Mouse (Mus musculus): ENCODE data around the gene Msto1. TPM values are rescaled to one million over a fixed set of nuclear protein-coding genes. Genes with fewer than 3 reads are reported as not detected.

The Msto1 gene
- total and polyA plus RNA-seq, 3 experiments, result 59.7 to 70.7 (median 70.2) TPM

GRCm38 (mm10) chr3:88929501-88929900 lies 15.7 kb upstream of the Msto1 start (continued):
- TF ChIP-seq ETS1 (conservative IDR thresholded peaks at IDR 0.05; ENCODE audit: low read depth, low read length) (no peak), JUN (IDR thresholded peaks at IDR 0.05; ENCODE audit: insufficient read depth, low read depth, low read length) (no peak), MXI1 (IDR thresholded peaks at IDR 0.05; ENCODE audit: low read depth, low read length) (no peak), UBTF (IDR thresholded peaks at IDR 0.05; ENCODE audit: low read depth, low read length) (no peak), CHD1 (IDR thresholded peaks at IDR 0.05; ENCODE audit: low read depth, low read length) (no peak)

- Histone ChIP-seq H3K79me2 (replicated peaks; ENCODE audit: control insufficient read depth, extremely low read depth, insufficient read depth, poor library complexity, severe bottlenecking) (no peaks in the 10 kb centered on the region), H3K27ac (ENCODE audit: insufficient read depth, low read depth) (no peak overlapping the region), H3K4me2 (ENCODE audit: insufficient read depth, low read depth, poor library complexity, severe bottlenecking) (no peak overlapping the region), H3K36me3 (replicated peaks in 1 of 2; ENCODE audit: control insufficient read depth in 1 of 2, insufficient read depth in 1 of 2, low read length in 1 of 2) (peaks cover 67 to 98% of the 10 kb centered on the region in 2 experiments), H3K4me1 (ENCODE audit: control insufficient read depth in 1 of 2, insufficient read depth in 2 of 2) (no peaks in the 10 kb centered on the region), H3K9me3 (replicated peaks; ENCODE audit: low read length) (peaks cover 9% of the 10 kb centered on the region), H3K4me3 (replicated peaks in 1 of 3; ENCODE audit: low read depth in 2 of 3, low read length in 2 of 3, poor library complexity in 1 of 3) (no peak overlapping the region), H3K9ac (ENCODE audit: insufficient read depth, low read depth) (no peak overlapping the region), H3K27me3 (replicated peaks) (no peaks in the 10 kb centered on the region)
- no peak for DNase-seq (ENCODE audit: extremely low read depth)
- dilution Hi-C loops (cut with MboI; ENCODE audit: extremely low pct_ligation_motif_present, extremely low pct_unique_long_range_greater_than_20kb, low sequenced_read_pairs), result no loop called here
- TF ChIP-seq CTCF (conservative IDR thresholded peaks at IDR 0.05 in 1 of 2, IDR thresholded peaks at IDR 0.05 in 1 of 2; ENCODE audit: low read depth in 2 of 2, low read length in 2 of 2) (peak in 1 of 2 experiments; percentile 25; a peak in 1 of 4 replicates), MEF2A (IDR thresholded peaks at IDR 0.05; ENCODE audit: borderline replicate concordance, low read depth, low read length) (no peak), ZMIZ1 (IDR thresholded peaks at IDR 0.05; ENCODE audit: low read depth, low read length) (no peak), POLR2A (IDR thresholded peaks at IDR 0.05; ENCODE audit: low read depth, low read length) (no peak), SIN3A (IDR thresholded peaks at IDR 0.05; ENCODE audit: low read length) (no peak), RAD21 (IDR thresholded peaks at IDR 0.05; ENCODE audit: low read depth, low read length) (no peak; the same call in 1 of the 2 replicates), EP300 (IDR thresholded peaks at IDR 0.05; ENCODE audit: low read length) (no peak), SMC3 (IDR thresholded peaks at IDR 0.05; ENCODE audit: low read depth, low read length) (no peak), POLR2AphosphoS2 (IDR thresholded peaks at IDR 0.05; ENCODE audit: low read depth, low read length) (no peak)
- in situ Hi-C loops (cut with MboI; ENCODE audit: low pct_ligation_motif_present, low pct_unique_long_range_greater_than_20kb, low sequenced_read_pairs), result loop anchor here (25.0 kb wide), 1 partner anchor 112 kb away; no protein-coding TSS in a partner anchor
These were observed 11.9 kb upstream of the Msto1 start for GRCm38 (mm10) chr3:88925651-88926050.

DNA sequence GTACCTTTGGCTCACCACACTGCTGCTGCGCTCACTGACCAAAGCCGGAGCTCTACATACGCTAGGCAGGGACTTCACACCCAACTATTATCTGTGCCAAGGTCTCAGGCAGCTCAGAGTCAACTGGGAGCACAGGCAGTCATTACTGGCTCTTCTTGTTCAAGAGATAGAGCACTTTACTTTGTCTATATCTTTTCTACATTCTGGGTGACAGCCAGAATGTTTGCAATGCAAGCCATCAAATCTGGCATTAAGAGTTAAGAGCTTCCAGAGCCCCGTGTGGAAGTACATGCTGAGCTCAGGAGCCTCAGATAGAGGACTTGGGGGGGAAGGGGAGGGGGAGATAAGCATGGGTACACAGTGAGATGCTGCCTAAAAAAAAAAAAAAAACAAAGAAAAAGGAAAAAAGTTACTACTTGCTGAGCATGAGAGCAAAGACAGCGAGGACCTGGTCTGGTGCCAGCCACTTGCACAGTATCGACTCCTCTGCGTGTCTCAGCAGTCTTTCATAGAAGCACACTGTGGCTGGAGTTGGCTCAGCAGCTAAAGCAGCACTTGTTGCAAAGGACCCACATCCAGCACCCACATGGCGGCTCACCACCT lies 10.3 kb upstream of the Msto1 start:
- no peak overlapping the region for H3K4me2 ChIP-seq (ENCODE audit: insufficient read depth, low read depth, poor library complexity, severe bottlenecking)
- in situ Hi-C loops (cut with MboI; ENCODE audit: low pct_ligation_motif_present, low pct_unique_long_range_greater_than_20kb, low sequenced_read_pairs), result no loop called here
- peaks cover 62 to 90% of the 10 kb centered on the region in 2 experiments for H3K36me3 ChIP-seq (replicated peaks in 1 of 2; ENCODE audit: control insufficient read depth in 1 of 2, insufficient read depth in 1 of 2, low read length in 1 of 2)
- no peaks in the 10 kb centered on the region for H3K4me1 ChIP-seq (ENCODE audit: control insufficient read depth in 1 of 2, insufficient read depth in 2 of 2)
- no peaks in the 10 kb centered on the region for H3K27me3 ChIP-seq (replicated peaks)
- H3K4me3 ChIP-seq (replicated peaks in 1 of 3; ENCODE audit: low read depth in 2 of 3, low read length in 2 of 3, poor library complexity in 1 of 3), result no peak overlapping the region
- no peak for DNase-seq (ENCODE audit: extremely low read depth)
- no peak overlapping the region for H3K27ac ChIP-seq (ENCODE audit: insufficient read depth, low read depth)
- no peak overlapping the region for H3K9ac ChIP-seq (ENCODE audit: insufficient read depth, low read depth)
- no peaks in the 10 kb centered on the region for H3K79me2 ChIP-seq (replicated peaks; ENCODE audit: control insufficient read depth, extremely low read depth, insufficient read depth, poor library complexity, severe bottlenecking)
- TF ChIP-seq MXI1 (IDR thresholded peaks at IDR 0.05; ENCODE audit: low read depth, low read length), result no peak
- dilution Hi-C loops (cut with MboI; ENCODE audit: extremely low pct_ligation_motif_present, extremely low pct_unique_long_range_greater_than_20kb, low sequenced_read_pairs), result no loop called here
- peaks cover 9% of the 10 kb centered on the region for H3K9me3 ChIP-seq (replicated peaks; ENCODE audit: low read length)
